Mouse (Mus musculus): ENCODE results near the gene Ascl3. TPM values are rescaled to one million over a fixed set of nuclear protein-coding genes. Genes with fewer than 3 reads are reported as not detected.

The Ascl3 gene
- polyA plus RNA-seq, 2 experiments = not detected

GRCm38 (mm10) chr7:109723697-109724096, 7.8 kb downstream of the Ascl3 start, which contains the start of gene BC051019:
Gene BC051019, minus strand, starts transcription at chr7:109723850.
- no peak for TF ChIP-seq CTCF (IDR thresholded peaks at IDR 0.05; ENCODE audit: low read depth)
- no peak for TF ChIP-seq EP300 (IDR thresholded peaks at IDR 0.05; ENCODE audit: low read depth)
- Histone ChIP-seq H3K27ac (no peak within 1 kb of the TSS), H3K4me2 (ENCODE audit: low read depth) (no peak within 1 kb of the TSS), H3K4me3 (ENCODE audit: insufficient read depth in 1 of 2, low read depth in 2 of 2, low read length in 2 of 2) (no peak within 1 kb of the TSS), H3K9me3 (ENCODE audit: control insufficient read depth, low read length) (no peaks in the 10 kb centered on the region), H3K4me1 (replicated peaks; ENCODE audit: control insufficient read depth in 2 of 2, insufficient read depth in 2 of 2, low read length in 1 of 2) (no peaks in the 10 kb centered on the region), H3K36me3 (replicated peaks; ENCODE audit: control insufficient read depth, insufficient read depth, low read depth) (no peaks in the 10 kb centered on the region), H3K9ac (replicated peaks) (no peak within 1 kb of the TSS), H3K27me3 (ENCODE audit: control insufficient read depth, insufficient read depth, low read length) (no peaks in the 10 kb centered on the region)
- 77% methylated on average over 5 of the region's 5 CpGs for WGBS (ENCODE audit: insufficient replicate concordance)
- DNase-seq (ENCODE audit: low read depth in 3 of 3, low spot score in 3 of 3) (no peak), ATAC-seq (ENCODE audit: insufficient read depth) (no peak)

- H3K4me1 ChIP-seq (replicated peaks; ENCODE audit: control insufficient read depth in 2 of 2, insufficient read depth in 2 of 2, low read length in 1 of 2) = no peaks in the 10 kb centered on the region
- no peak overlapping the region for H3K27ac ChIP-seq
- no peaks in the 10 kb centered on the region for H3K27me3 ChIP-seq (ENCODE audit: control insufficient read depth, insufficient read depth, low read length)
- H3K4me2 ChIP-seq (ENCODE audit: low read depth) = no peak overlapping the region
- no peak for TF ChIP-seq CTCF (IDR thresholded peaks at IDR 0.05; ENCODE audit: low read depth)
- TF ChIP-seq EP300 (IDR thresholded peaks at IDR 0.05; ENCODE audit: low read depth) = no peak
- DNase-seq (ENCODE audit: low read depth in 3 of 3, low spot score in 3 of 3) (no peak), ATAC-seq (ENCODE audit: insufficient read depth) (no peak)
- H3K9me3 ChIP-seq (ENCODE audit: control insufficient read depth, low read length) = no peaks in the 10 kb centered on the region
- no peak overlapping the region for H3K4me3 ChIP-seq (ENCODE audit: insufficient read depth in 1 of 2, low read depth in 2 of 2, low read length in 2 of 2)
- no peak overlapping the region for H3K9ac ChIP-seq (replicated peaks)
- H3K36me3 ChIP-seq (replicated peaks; ENCODE audit: control insufficient read depth, insufficient read depth, low read depth) = no peaks in the 10 kb centered on the region
- 81% methylated on average over 8 of the region's 8 CpGs for WGBS (ENCODE audit: insufficient replicate concordance)
Observed at GRCm38 (mm10) chr7:109723114-109723513, 8.4 kb downstream of the Ascl3 start.

GRCm38 (mm10) chr7:109722618-109723017, 8.9 kb downstream of the Ascl3 start:
- no peak overlapping the region for H3K4me2 ChIP-seq (ENCODE audit: low read depth)
- DNase-seq (ENCODE audit: low read depth in 3 of 3, low spot score in 3 of 3) (no peak), ATAC-seq (ENCODE audit: insufficient read depth) (no peak)
- no peaks in the 10 kb centered on the region for H3K9me3 ChIP-seq (ENCODE audit: control insufficient read depth, low read length)
- H3K9ac ChIP-seq (replicated peaks) = no peak overlapping the region
- H3K36me3 ChIP-seq (replicated peaks; ENCODE audit: control insufficient read depth, insufficient read depth, low read depth) = no peaks in the 10 kb centered on the region
- no peak overlapping the region for H3K27ac ChIP-seq
- H3K4me3 ChIP-seq (ENCODE audit: insufficient read depth in 1 of 2, low read depth in 2 of 2, low read length in 2 of 2) = no peak overlapping the region
- 83% methylated on average over 2 of the region's 2 CpGs for WGBS (ENCODE audit: insufficient replicate concordance)
- TF ChIP-seq CTCF (IDR thresholded peaks at IDR 0.05; ENCODE audit: low read depth) (peak; percentile 38; the same call in 1 of the 2 replicates), EP300 (IDR thresholded peaks at IDR 0.05; ENCODE audit: low read depth) (no peak)
- no peaks in the 10 kb centered on the region for H3K4me1 ChIP-seq (replicated peaks; ENCODE audit: control insufficient read depth in 2 of 2, insufficient read depth in 2 of 2, low read length in 1 of 2)
- no peaks in the 10 kb centered on the region for H3K27me3 ChIP-seq (ENCODE audit: control insufficient read depth, insufficient read depth, low read length)

GRCm38 (mm10) chr7:109719286-109719685, 12.2 kb downstream of the Ascl3 start:
- H3K27ac ChIP-seq = no peak overlapping the region
- H3K9ac ChIP-seq (replicated peaks) = no peak overlapping the region
- ATAC-seq (ENCODE audit: insufficient read depth) (no peak), DNase-seq (ENCODE audit: low read depth in 3 of 3, low spot score in 3 of 3) (no peak)
- H3K4me1 ChIP-seq (replicated peaks; ENCODE audit: control insufficient read depth in 2 of 2, insufficient read depth in 2 of 2, low read length in 1 of 2) = no peaks in the 10 kb centered on the region
- TF ChIP-seq EP300 (IDR thresholded peaks at IDR 0.05; ENCODE audit: low read depth) (no peak), CTCF (IDR thresholded peaks at IDR 0.05; ENCODE audit: low read depth) (peak; percentile 49)
- H3K27me3 ChIP-seq (ENCODE audit: control insufficient read depth, insufficient read depth, low read length) = no peaks in the 10 kb centered on the region
- H3K36me3 ChIP-seq (replicated peaks; ENCODE audit: control insufficient read depth, insufficient read depth, low read depth) = no peaks in the 10 kb centered on the region
- WGBS (ENCODE audit: insufficient replicate concordance) = 56% methylated on average over 9 of the region's 9 CpGs
- no peak overlapping the region for H3K4me3 ChIP-seq (ENCODE audit: insufficient read depth in 1 of 2, low read depth in 2 of 2, low read length in 2 of 2)
- no peak overlapping the region for H3K4me2 ChIP-seq (ENCODE audit: low read depth)
- no peaks in the 10 kb centered on the region for H3K9me3 ChIP-seq (ENCODE audit: control insufficient read depth, low read length)

GRCm38 (mm10) chr7:109713434-109713982, 18.0 kb downstream of the Ascl3 start:
- H3K27me3 ChIP-seq (ENCODE audit: control insufficient read depth, insufficient read depth, low read length) = no peaks in the 10 kb centered on the region
- no peaks in the 10 kb centered on the region for H3K4me1 ChIP-seq (replicated peaks; ENCODE audit: control insufficient read depth in 2 of 2, insufficient read depth in 2 of 2, low read length in 1 of 2)
- 72% methylated on average over 2 of the region's 2 CpGs for WGBS (ENCODE audit: insufficient replicate concordance)
- no peak overlapping the region for H3K4me2 ChIP-seq (ENCODE audit: low read depth)
- no peak overlapping the region for H3K27ac ChIP-seq
- no peak overlapping the region for H3K4me3 ChIP-seq (ENCODE audit: insufficient read depth in 1 of 2, low read depth in 2 of 2, low read length in 2 of 2)
- peaks cover 30% of the 10 kb centered on the region for H3K36me3 ChIP-seq (replicated peaks; ENCODE audit: control insufficient read depth, insufficient read depth, low read depth)
- TF ChIP-seq EP300 (IDR thresholded peaks at IDR 0.05; ENCODE audit: low read depth) = no peak
- no peak for TF ChIP-seq CTCF (IDR thresholded peaks at IDR 0.05; ENCODE audit: low read depth)
- no peaks in the 10 kb centered on the region for H3K9me3 ChIP-seq (ENCODE audit: control insufficient read depth, low read length)
- H3K9ac ChIP-seq (replicated peaks) = no peak overlapping the region
- DNase-seq (ENCODE audit: low read depth in 3 of 3, low spot score in 3 of 3) (no peak), ATAC-seq (ENCODE audit: insufficient read depth) (no peak)
